Mouse (Mus musculus): ENCODE measurements at regions not wholly inside any gene's neighbourhood (a gene's known extent, or its start where the extent isn't known, plus 50 kb on each side); places are given as distances from the start of the nearest gene placed in this dataset.
A peak's percentile ranks its signal among the peaks of the same experiment; 100 is the strongest.

DNA sequence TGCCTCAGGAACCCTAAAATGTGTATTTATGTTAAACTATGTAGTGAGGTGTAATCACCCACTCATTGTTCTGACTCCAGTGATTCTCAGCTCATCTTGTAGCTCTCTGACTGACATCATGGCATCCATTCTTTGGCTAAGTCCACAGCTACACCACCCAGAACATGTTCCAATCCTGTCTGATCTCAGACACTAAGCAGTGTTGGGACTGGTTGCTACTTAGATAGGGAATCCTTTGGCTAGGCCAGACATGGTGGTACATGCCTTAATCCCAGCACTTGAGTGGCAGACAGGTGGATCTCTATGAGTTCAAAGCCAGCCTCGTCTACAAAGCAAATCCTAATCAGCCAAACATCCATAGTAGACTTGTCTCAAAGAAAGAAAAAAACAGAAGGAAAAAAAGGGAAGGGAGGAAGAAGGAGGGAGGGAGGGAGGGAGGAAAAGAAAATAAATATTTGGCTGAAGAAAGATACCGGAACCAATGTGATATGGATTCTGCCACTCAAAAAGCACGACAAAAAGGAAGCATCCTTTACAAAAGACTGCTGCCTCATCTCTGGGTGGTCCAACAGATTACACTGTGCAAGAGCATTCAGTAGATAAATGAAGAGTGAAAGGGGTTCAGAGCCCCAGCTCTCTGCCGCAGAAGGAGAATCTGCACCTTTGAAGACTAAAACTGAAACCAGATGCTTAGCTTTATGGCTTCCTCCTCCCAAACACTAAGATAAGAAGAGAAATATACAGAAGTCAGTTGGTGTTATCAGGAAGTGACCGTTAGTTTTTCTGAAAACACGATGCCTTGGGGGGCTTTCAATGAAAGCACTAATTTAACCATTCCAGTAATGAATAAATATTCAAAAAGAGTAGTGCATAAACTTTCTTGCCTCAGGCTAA, 51.5 kb upstream of the Med13 start:
- DNase-seq: no peak

DNA sequence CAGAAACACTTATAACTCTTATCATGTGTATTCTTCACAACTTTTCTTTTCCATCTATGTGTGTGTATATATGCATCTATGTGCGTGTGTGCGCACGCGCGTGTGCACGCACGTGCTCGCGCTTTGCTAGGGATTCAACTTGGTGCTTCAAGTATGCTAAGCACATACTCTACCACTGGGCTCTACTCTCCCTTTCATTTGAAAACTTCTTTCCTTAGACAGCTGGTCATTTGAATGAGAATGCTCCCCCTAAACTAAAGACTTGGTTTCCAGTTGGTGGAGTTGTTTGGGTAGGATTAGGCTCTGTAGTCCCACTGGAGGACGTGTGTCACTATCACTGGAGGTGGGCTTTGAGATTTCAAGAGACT, 52.2 kb upstream of the Med13 start:
- DNase-seq: no peak

- no peak for DNase-seq
Observed at GRCm38 (mm10) chr11:86410521-86410920, 53.1 kb upstream of the Med13 start.

- no peak for DNase-seq
Observed at GRCm38 (mm10) chr11:86412772-86413390, 55.5 kb upstream of the Med13 start.

DNA sequence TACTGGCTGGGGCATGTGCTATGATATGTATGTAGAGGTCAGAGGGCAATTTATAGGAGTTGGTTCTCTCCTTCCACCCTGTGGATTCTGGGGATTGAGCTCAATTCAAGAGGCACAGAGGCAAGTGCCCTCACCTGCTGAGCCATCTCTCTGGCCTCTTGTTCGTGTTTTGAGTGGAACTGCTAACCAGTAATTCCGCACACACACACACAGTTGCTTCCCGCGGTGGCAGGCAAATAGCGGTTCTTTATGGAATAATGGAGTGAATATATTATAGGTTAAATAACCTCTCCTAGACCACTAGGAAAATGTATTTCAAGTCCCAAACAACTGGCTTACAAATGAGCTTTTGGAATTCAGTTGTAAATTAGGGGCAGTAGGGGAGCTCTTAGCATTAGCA, 59.1 kb upstream of the Med13 start:
- no peak for DNase-seq

GRCm38 (mm10) chr11:86417164-86417563, 59.8 kb upstream of the Med13 start:
- no peak for DNase-seq

- no peak for DNase-seq
Observed at GRCm38 (mm10) chr11:86419810-86420483, 62.5 kb upstream of the Med13 start.

GRCm38 (mm10) chr11:86428926-86429325, 55.5 kb upstream of the Rnft1 start:
- no peak for DNase-seq

DNA sequence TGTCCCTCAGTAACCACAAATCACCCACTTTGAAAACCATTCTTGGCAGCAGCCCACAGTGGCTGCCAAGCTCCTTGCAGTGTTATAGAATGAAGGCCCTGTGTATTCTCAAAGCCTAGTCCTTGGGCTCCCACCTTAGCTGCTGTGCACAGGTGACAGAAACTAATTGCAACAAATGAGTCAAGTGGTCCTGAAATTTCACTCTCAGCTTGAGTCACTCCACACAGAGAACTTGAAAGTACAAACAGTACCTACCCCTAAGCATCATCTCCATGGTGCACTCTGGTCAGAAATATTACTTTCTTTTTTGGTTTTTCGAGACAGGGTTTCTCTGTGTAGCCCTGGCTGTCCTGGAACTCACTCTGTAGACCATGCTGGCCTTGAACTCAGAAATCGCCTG, 54.2 kb upstream of the Rnft1 start:
- DNase-seq: no peak

DNA sequence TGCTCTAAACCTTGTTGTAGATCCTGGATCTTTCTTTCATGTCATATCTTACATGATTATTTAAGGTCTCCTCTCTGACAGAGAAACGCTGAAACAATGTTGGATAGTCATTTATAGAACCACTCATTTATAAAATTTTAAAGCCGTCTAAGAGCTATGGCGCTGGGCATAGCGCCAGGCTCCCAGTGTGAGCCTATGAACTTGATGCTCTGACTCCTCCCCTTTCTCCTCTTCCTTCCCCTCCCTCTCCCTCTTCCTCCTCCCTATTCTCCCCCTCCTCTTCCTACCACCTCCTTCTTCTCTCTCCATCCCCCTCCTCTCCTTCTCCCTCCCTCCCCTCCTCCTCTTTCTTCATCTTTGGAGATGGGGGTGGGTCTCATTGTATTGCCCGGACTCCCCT, 52.9 kb upstream of the Rnft1 start:
- peak; percentile 16 for DNase-seq

GRCm38 (mm10) chr11:86434106-86434505, 50.4 kb upstream of the Rnft1 start:
- DNase-seq: no peak

All from kidney, postnatal 10 days (tissue).